Mouse (Mus musculus) embryonic fibroblast, embryonic 13.5 days (primary cell): Measurements from ENCODE around the gene Cxcl12. TPM values are rescaled to one million over a fixed set of nuclear protein-coding genes. Genes with fewer than 3 reads are reported as not detected.

Experiments
- H3K27ac ChIP-seq: 2 replicates; pipeline ENCODE4 v1.5.1; 2012; ENCODE audit warnings: low read length, control low read depth, inconsistent platforms; ENCODE audit not compliant: insufficient read depth
- H3K4me1 ChIP-seq: 2 replicates; pipeline ENCODE4 v1.6.1; 2011; ENCODE audit warnings: low read length; ENCODE audit not compliant: control insufficient read depth, insufficient read depth
- H3K4me3 ChIP-seq: 2 replicates; pipeline ENCODE4 v1.5.1; 2011; ENCODE audit warnings: mild to moderate bottlenecking, control low read depth, low read length; ENCODE audit not compliant: insufficient read depth
- CTCF ChIP-seq: IDR thresholded peaks from 2 replicates; pipeline ENCODE4 v1.5.1; 2011; ENCODE audit warnings: mild to moderate bottlenecking, control low read depth, low read length, moderate library complexity, borderline replicate concordance; ENCODE audit not compliant: insufficient read depth
- POLR2A ChIP-seq: IDR thresholded peaks from 2 replicates; pipeline ENCODE4 v1.6.1; 2011; ENCODE audit warnings: low read depth, mild to moderate bottlenecking, control low read depth, low read length, moderate library complexity
- polyA plus RNA-seq: library from polyadenylated mRNA; stranded (reverse); fragments of >200 nt; gene quantifications from 2 replicates; pipeline ENCODE4 v1.2.4, GENCODE M21; 2011; ENCODE audit warnings: low read depth; ENCODE audit not compliant: missing spikeins, insufficient read length

The Cxcl12 gene
- polyA plus RNA-seq, 1 experiment = 575 TPM

- H3K4me3 ChIP-seq = no peak overlapping the region
- no peaks in the 10 kb centered on the region; the same call in 1 of the 2 replicates for H3K4me1 ChIP-seq
- no peak overlapping the region for H3K27ac ChIP-seq
- TF ChIP-seq POLR2A = no peak
- TF ChIP-seq CTCF = no peak
These were observed 4.0 kb downstream of the Cxcl12 start for GRCm38 (mm10) chr6:117172358-117172757.

- TF ChIP-seq CTCF = peak; percentile 69
- TF ChIP-seq POLR2A = no peak
- H3K4me1 ChIP-seq = no peaks in the 10 kb centered on the region; the same call in 1 of the 2 replicates
These were observed 5.5 kb downstream of the Cxcl12 start for GRCm38 (mm10) chr6:117173876-117174275.

GRCm38 (mm10) chr6:117175113-117175793 lies 6.9 kb downstream of the Cxcl12 start:
- no peaks in the 10 kb centered on the region; the same call in 1 of the 2 replicates for H3K4me1 ChIP-seq
- TF ChIP-seq POLR2A = no peak
- TF ChIP-seq CTCF = no peak
- no peak overlapping the region for H3K4me3 ChIP-seq
- peak overlapping the region; percentile 22; the same call in 1 of the 2 replicates for H3K27ac ChIP-seq

More at GRCm38 (mm10) chr6:117173876-117174275, 5.5 kb downstream of the Cxcl12 start:
- Histone ChIP-seq H3K4me3 (no peak overlapping the region), H3K27ac (peak overlapping the region; percentile 5)

DNA sequence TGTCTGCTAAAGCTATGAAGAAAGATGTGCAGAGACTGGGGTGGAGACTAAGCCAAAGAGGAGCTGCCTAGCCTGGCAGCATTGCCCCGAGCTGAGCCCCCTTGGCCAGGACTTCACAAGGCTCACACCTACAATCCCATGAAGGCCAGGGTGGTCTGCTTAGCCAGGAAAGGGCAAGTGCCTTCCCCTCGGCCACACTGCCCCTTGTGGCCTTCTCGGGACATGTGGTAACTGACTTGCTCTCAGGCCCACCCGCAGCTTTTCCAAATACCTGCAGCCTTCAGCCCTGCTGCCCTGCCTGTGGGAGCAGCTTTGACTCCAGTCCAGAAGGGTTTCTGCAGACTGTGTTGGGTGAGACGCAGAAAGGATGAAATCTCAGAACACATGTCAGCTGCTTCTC lies 8.1 kb downstream of the Cxcl12 start:
- no peaks in the 10 kb centered on the region; the same call in 1 of the 2 replicates for H3K4me1 ChIP-seq
- peak; percentile 54; the same call in 1 of the 2 replicates for TF ChIP-seq CTCF
- TF ChIP-seq POLR2A = no peak
- H3K27ac ChIP-seq = no peak overlapping the region
- H3K4me3 ChIP-seq = no peak overlapping the region

DNA sequence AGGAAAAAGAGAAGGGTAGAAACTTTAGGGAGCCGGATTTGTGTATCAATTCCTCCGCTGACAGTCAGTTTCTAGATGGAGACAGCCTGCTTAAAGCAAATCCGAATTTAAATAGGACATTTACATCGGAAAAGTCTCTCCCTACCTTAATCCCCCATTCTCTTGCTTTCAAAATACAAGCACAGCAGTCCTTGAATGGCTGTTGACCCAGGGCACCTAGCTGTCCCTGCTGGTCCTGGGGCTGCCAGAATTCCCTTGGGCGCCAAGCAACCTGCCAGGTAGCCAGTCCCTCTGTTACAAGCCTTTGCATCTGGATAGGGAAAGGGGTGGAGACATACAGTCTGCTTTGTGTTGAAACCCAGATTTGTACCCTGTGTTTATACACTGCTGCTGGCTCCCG lies 12.0 kb downstream of the Cxcl12 start:
- Histone ChIP-seq H3K27ac (no peak overlapping the region; the same call in 1 of the 2 replicates), H3K4me1 (no peaks in the 10 kb centered on the region; the same call in 1 of the 2 replicates), H3K4me3 (no peak overlapping the region)
- no peak for TF ChIP-seq POLR2A
- no peak for TF ChIP-seq CTCF

- TF ChIP-seq POLR2A (no peak), CTCF (no peak)
- no peak overlapping the region for H3K4me3 ChIP-seq
These were observed 17.0 kb downstream of the Cxcl12 start for GRCm38 (mm10) chr6:117185381-117185780.

GRCm38 (mm10) chr6:117190453-117190852 lies 22.1 kb downstream of the Cxcl12 start:
- Histone ChIP-seq H3K4me1 (no peaks in the 10 kb centered on the region), H3K27ac (no peak overlapping the region), H3K4me3 (no peak overlapping the region)
- no peak for TF ChIP-seq CTCF
- TF ChIP-seq POLR2A = no peak

More at GRCm38 (mm10) chr6:117185381-117185780, 17.0 kb downstream of the Cxcl12 start:
- H3K27ac ChIP-seq = no peak overlapping the region
- no peaks in the 10 kb centered on the region for H3K4me1 ChIP-seq

- no peaks in the 10 kb centered on the region for H3K4me1 ChIP-seq
- H3K27ac ChIP-seq = no peak overlapping the region
- no peak overlapping the region for H3K4me3 ChIP-seq
- no peak for TF ChIP-seq CTCF
- TF ChIP-seq POLR2A = no peak
These were observed 23.4 kb downstream of the Cxcl12 start for GRCm38 (mm10) chr6:117191741-117192140.

DNA sequence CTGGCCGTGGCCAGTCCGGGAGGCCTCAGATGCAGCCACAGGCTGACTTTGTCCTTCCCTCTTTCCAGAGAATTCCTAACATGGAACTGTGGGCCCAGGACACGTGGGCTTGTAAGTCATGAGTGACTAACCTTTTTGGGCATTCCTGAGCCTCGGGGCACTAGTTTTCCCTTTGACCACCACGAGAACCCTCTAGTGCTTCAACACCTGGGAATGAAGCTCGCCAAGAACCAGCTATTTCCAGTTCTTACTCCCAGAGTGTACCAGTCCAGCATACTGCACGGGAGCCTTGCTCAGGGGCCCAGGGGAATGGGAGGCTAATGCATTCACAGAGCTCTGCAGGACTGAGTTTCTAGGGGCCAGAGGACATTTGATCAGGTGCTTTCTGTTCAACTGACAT lies 24.3 kb downstream of the Cxcl12 start:
- TF ChIP-seq CTCF (no peak), POLR2A (no peak)
- Histone ChIP-seq H3K27ac (no peak overlapping the region), H3K4me1 (no peaks in the 10 kb centered on the region), H3K4me3 (no peak overlapping the region)

DNA sequence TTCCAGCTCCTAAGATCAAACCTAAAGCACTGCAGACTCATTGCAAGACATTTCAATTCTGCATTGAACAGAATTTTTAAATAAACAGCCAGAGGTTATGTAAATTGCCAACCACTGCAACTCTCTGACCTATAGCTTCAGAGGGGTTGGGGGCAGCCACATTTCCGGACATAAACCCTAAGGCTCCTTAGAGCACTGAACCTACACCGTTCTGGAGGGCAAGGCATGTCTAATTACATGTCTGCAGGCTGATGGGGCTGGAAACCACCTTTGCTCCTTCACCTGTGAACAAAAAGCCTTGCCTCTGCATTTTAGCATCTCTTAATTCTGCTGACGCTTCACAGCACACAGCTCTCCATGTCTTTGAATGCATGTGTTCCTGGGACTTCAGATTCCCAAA lies 26.9 kb downstream of the Cxcl12 start:
- H3K4me1 ChIP-seq = no peaks in the 10 kb centered on the region; the same call in 1 of the 2 replicates
- H3K4me3 ChIP-seq = no peak overlapping the region
- H3K27ac ChIP-seq = no peak overlapping the region
- TF ChIP-seq CTCF = no peak
- TF ChIP-seq POLR2A = no peak

- Histone ChIP-seq H3K4me1 (peaks cover 4% of the 10 kb centered on the region), H3K27ac (no peak overlapping the region), H3K4me3 (no peak overlapping the region)
- TF ChIP-seq CTCF (no peak), POLR2A (no peak)
These were observed 30.5 kb downstream of the Cxcl12 start for GRCm38 (mm10) chr6:117198871-117199270.
